Mouse (Mus musculus): ENCODE data around the gene Rhbdl1.

- TF ChIP-seq CTCF (IDR thresholded peaks at IDR 0.05; ENCODE audit: borderline replicate concordance, insufficient read depth, low read length), result no peak
- no peak for TF ChIP-seq POLR2A (IDR thresholded peaks at IDR 0.05; ENCODE audit: low read depth, low read length)
Measured at GRCm38 (mm10) chr17:25809606-25810340, 27.3 kb downstream of the Rhbdl1 start.
